Mouse (Mus musculus) gastrocnemius, postnatal 4 days (tissue): Measurements from ENCODE around the gene Luzp4. TPM values are rescaled to one million over a fixed set of nuclear protein-coding genes. Genes with fewer than 3 reads are reported as not detected.
"Not testable (repeated sequence)": the region's sequence is repeated elsewhere in the genome, so short reads cannot be mapped to it uniquely, and the experiment has no call there.

ENCODE experiments used
- DNase-seq, 2 experiments: peaks; one replicate each; pipeline ENCODE4 v3.0.0; 2021 to 2022; ENCODE audit warnings: low spot score in 2 of 2, mixed read lengths in 2 of 2
- long read RNA-seq, 2 experiments: library from polyadenylated mRNA; stranded (forward); transcript quantifications; one replicate each; pipeline ENCODE4 v2.0.0; 2021
- total RNA-seq, 2 experiments: library from RNA; stranded (reverse); gene quantifications; 2 replicates each; pipeline ENCODE4 v1.2.3; 2021

Luzp4 gene
- total RNA-seq: not detected
- long read RNA-seq, experiment 1: 0 reads
- long read RNA-seq, experiment 2: 0 reads

- not testable (repeated sequence) for DNase-seq
Observed at GRCm38 (mm10) chrX:148857340-148857739, at the start of gene Luzp4. Gene Luzp4, plus strand, starts transcription at chrX:148857640.

- not testable (repeated sequence) for DNase-seq
Observed at GRCm38 (mm10) chrX:148841801-148842200, 15.6 kb upstream of the Luzp4 start.

Other genes starting within 250 kb of the Luzp4 start
- not detected for gene Gm8334, start 242.5 kb upstream of the Luzp4 start, total RNA-seq
- not detected for gene Gm15127, start 194.0 kb upstream of the Luzp4 start, total RNA-seq
- not detected for gene Ott, start 216.6 kb downstream of the Luzp4 start, total RNA-seq